Mouse (Mus musculus) left cerebral cortex, adult 9 months (tissue): ENCODE results near the gene Trim9.

Source experiments
- DNase-seq, 2 experiments: peaks; one replicate each; pipeline ENCODE4 v3.0.0; 2022; ENCODE audit warnings: low spot score in 2 of 2

Trim9 gene

GRCm38 (mm10) chr12:70212501-70212900 lies 134.9 kb downstream of the Trim9 start:
- DNase-seq = no peak

- DNase-seq = no peak
Observed at GRCm38 (mm10) chr12:70208214-70208613, 139.2 kb downstream of the Trim9 start.

GRCm38 (mm10) chr12:70204433-70204832 lies 143.0 kb downstream of the Trim9 start:
- DNase-seq = no peak

- DNase-seq = no peak
Observed at GRCm38 (mm10) chr12:70201926-70202529, 145.4 kb downstream of the Trim9 start.

GRCm38 (mm10) chr12:70196341-70196740 lies 151.1 kb downstream of the Trim9 start:
- no peak for DNase-seq

- DNase-seq = no peak
Observed at GRCm38 (mm10) chr12:70195426-70195825, 152.0 kb downstream of the Trim9 start.
